Mouse (Mus musculus): ENCODE data around the gene Spout1.

- TF ChIP-seq CTCF (IDR thresholded peaks at IDR 0.05; ENCODE audit: low read depth) (no peak), EP300 (IDR thresholded peaks at IDR 0.05; ENCODE audit: low read depth) (no peak)
Measured at GRCm38 (mm10) chr2:30207401-30207800, 29.1 kb upstream of the Spout1 start.
